Mouse (Mus musculus) heart, adult 8-10 months (tissue): Measurements from ENCODE around the gene Saxo1. TPM values are rescaled to one million over a fixed set of nuclear protein-coding genes. Genes with fewer than 3 reads are reported as not detected.

Experiments
- DNase-seq: peaks from one replicate; pipeline ENCODE4 v3.0.0; 2022; ENCODE audit warnings: low spot score
- total RNA-seq, 4 experiments: library from RNA; stranded (reverse); gene quantifications; 2 replicates each; pipeline ENCODE4 v1.2.4; 2022

The Saxo1 gene
- total RNA-seq, 4 experiments from 2014 or later, result not detected

DNA sequence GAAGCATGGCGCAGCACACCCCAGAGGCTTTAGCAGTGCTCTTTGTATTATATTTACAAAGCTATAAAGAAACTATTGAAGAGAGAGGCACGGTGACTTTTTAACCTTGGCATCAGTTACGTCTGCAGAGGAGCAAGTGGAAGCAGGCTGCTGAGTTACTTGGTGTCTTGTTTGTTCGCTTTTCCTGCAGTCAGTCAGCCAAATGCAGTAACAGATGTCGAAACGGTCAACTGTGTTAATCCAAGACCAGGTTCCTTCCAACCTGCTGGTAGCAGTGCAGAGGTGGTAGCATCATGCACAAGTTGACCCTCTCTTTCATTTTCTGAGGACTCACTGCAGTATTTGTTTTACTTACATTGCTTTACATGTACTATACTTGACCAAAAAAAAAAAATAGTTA is 135.5 kb downstream of the Saxo1 start:
- DNase-seq, result no peak

DNA sequence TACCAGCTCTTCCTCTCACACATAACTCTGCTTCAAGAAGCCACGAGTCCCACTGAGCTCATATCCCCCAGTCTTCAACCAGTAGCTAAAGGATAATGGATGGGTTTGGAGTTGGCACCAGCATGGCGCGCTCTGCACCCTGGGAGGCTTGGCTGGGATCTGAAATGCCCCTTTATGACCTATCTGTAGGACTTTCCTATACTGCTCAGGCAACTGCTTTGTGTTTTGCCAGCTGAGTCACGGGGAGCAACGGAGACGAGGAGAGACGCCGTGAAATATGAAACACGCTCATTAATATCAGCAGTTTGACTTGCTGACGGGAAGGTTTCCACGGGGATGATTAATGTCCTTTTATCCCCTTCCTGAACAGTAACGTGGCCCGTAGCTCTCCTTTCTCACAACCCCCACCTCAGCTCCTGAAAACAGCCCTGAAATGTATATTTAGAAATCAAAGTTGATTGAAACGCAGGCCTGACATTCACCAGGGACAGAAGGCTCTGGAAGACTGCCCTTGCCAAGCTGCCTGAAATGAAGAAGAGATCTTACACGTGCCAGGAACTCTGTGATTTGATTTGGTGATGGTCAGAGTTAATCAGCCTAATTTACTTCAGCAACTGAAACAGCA is 141.6 kb downstream of the Saxo1 start:
- DNase-seq, result no peak

DNA sequence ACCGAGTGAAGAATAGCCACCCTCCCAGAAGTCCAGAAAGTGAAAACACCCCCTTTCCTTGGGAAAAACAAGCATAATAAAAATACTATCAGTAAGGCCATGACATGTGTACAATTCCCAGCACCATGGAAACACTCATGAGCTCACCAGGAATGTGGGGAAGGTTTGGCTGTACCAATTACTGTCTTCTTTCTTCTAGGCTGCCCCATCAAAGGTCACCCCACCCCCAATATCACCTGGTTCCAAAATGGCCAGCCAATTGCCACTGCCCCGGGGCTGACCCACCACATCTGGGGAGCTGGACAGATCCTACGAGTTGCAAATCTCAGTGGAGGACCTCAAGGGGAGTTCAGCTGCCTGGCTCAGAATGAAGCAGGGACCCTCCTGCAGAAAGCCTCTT is 144.7 kb downstream of the Saxo1 start:
- DNase-seq, result no peak

DNA sequence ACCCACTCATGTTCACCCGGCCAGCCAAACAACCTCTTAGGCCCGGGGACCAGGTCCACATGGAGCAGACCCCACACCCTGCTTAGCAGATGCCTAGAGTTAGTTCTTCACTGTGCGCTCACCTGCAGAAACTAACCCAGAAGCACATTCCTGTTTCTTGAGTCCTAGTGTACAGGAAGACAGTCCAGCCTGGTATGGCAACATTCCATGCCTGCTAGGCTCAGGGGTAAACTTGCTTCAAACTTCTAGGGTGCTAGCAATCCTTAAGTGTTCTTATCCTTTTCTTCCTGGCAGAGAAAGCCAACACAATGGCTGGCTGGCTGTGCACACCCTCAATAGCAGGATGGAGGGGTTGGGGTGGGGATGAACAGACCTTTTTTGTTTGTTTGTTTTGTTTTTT is 147.2 kb downstream of the Saxo1 start:
- DNase-seq, result no peak

DNA sequence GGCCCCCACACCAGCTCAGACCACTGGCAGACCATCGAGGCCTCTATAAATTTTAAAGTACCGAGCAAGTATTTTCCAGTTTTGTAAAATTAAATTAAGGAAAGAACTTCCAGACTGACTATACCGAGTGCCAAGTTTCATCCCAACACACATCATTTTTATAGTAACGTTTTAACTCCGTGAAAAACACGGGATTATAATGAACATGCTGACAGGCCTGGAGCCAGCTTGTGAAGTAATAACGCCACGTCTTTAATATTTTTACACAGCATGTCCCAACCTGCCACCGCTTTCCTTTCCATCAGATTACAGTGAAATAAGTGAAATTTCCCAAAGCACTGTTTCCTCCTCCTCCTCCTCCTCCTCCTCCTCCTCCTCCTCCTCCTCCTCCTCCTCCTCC is 149.7 kb downstream of the Saxo1 start:
- DNase-seq, result no peak

DNA sequence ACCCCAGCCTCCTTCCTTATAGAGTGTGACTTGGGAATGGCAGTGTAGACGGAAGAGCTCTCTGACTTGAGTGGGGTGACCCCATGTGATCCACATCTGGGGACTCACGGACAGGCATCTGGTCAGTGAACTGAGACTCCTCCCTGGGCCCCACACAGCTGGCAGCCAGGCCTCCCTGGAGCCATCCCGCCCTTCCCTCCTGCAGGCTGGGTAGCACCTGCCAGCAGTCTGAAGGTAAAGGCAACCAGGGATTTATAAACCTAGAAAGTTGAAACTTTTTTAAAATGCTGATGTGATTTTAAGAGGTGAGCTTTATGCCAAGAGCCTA is 151.0 kb downstream of the Saxo1 start:
- DNase-seq, result no peak

DNA sequence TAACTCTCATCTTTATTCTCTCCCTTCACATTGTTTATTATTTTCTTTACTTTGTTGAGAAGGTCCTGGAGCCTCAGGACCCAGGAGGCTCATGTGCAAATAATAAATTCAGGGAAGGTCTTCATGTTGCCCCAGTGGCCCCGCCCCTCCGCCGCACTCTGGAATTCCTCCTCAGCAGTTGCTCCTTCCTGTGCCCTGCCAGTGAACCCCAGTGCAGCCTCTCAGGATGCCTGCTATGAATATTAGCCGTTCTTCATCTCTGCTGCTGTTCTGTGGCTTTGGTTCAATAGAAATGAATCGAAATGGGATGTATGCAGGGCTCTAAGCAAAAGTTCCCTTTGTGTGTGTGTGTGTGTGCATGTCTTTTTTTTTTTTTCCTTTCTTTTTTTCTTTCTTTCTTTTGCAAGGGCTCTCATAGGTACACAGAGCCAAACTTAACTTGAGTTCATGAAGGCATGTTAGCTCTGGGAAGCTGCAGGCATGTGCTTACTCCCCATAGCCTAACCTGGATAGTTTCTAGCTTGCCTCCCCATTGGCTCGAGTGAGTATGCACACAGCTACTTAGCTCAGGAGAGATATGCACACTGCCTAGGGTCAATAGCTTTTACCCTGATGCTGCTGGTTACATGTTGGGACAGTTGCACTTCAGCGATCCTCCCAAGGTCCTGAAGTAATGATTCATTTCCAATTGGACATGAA is 151.5 kb downstream of the Saxo1 start:
- DNase-seq, result no peak

DNA sequence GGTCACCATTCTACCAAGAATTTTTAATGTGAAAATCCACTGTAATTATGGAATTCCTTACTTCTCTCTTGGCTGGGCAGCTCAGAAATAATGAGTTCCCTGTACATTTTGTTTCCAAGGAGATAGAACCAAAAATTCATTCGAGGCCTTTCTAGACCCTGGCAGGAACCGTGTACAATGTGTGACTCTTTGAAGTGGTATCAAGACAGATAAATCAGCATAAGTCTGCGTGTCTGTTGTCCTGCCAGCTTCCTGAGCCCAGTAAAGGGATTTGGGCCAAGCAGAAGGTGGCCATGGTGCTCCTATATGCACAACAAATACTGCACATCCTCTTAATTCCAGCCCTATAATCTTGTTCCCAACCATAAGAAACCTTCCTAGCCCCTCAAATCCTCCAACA is 157.0 kb downstream of the Saxo1 start:
- DNase-seq, result no peak

DNA sequence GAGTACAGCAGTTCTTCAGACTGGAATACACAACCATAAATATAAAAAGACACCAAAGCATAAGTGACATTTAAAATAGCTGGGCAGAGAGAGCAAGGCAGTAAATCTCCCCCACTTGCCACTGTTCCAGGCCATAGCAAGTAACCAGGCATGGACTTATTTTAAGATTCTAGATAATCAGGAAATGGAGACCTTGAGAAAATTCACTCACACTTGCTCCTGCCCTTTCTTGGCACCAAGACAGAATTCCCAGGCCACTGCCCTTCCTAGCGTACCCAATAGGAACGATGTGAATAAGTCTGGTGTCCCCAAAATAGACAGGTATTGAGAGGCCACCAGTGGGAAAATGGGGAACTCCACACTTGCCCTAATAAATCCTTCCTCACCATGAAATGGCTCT is 160.7 kb downstream of the Saxo1 start:
- no peak for DNase-seq

DNA sequence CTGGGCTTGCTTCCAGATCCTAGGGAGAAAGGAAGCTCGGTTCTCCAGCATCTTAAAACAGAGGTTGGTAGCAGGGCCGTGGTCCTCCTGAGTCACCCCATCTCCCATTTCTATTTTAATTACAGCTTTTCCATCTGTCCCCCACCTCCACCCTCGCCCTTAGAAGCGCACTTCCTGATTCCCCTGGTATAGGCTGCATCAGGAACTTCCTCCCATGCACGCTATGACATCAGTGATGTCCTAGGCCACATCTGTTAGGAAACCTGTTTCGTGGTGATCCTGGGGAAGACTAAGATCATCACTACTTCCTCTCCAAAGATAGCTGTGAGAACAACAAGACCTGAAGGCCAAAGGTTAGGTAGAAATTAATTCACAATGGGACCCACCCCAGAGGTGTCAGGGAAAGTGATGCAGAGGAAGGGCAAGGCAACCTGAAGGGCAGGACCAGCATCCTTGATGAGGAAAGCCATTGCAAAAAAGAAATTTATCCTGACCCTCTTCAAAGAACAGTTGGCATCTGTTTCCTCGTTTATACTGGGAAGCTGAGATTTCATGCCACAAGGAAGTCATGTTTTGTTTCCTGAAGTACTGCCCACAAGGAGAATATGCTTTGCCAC is 161.3 kb downstream of the Saxo1 start:
- DNase-seq, result no peak

DNA sequence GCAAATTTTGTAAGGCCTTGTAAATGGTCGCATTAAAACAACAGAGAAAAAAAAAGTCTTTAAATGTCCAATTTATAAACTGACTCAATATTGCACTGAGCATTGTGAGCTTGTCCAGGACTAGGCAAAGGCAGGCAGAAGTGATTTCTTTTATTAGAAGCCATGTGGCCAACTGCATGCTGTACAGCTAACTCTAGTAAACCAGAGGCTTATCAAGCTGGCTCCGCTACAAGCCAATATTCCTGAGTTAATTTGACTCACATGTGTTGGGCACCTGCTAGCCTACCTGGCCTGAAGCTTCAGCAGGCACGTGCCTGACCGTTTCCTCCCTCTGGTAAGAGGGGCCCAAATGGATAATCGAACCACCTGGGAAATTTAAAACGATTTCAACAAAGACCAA is 162.5 kb downstream of the Saxo1 start:
- DNase-seq, result peak; percentile 37

Other genes starting within 250 kb of the Saxo1 start
- 10 to 100 TPM; 54.5 to 58.4 (median 57.6) TPM for gene Rraga, start 17.3 kb upstream of the Saxo1 start, total RNA-seq
- 1 to 10 TPM; 4.4 to 6.7 (median 4.6) TPM for gene Haus6, start 53.7 kb upstream of the Saxo1 start, total RNA-seq
- gene Plin2, start 111.7 kb upstream of the Saxo1 start, total RNA-seq, result 100 to 1,000 TPM; 111 to 155 (median 132) TPM
- gene Dennd4c, start 190.2 kb upstream of the Saxo1 start, total RNA-seq, result 10 to 100 TPM; 31.8 to 40.0 (median 36.5) TPM